Mouse (Mus musculus) kidney, adult 2 months (tissue): ENCODE results near the gene Mcm10. TPM values are rescaled to one million over a fixed set of nuclear protein-coding genes. Genes with fewer than 3 reads are reported as not detected.

Experiments
- DNase-seq: peaks from one replicate; pipeline ENCODE4 v3.0.0; 2021
- H3K27ac ChIP-seq: fragments of 200-500 bp; 2 replicates; pipeline ENCODE4 v1.5.1; 2012; ENCODE audit warnings: low read depth, low read length, control low read depth, inconsistent platforms; ENCODE audit not compliant: insufficient read depth
- H3K27me3 ChIP-seq: fragments of 200-500 bp; replicated peaks from 2 replicates; pipeline ENCODE4 v1.6.1; 2012; ENCODE audit warnings: mild to moderate bottlenecking, moderate library complexity, low read length, inconsistent platforms; ENCODE audit not compliant: control insufficient read depth, insufficient read depth
- H3K36me3 ChIP-seq: fragments of 200-500 bp; 2 replicates; pipeline ENCODE4 v1.6.1; 2012; ENCODE audit warnings: mild to moderate bottlenecking, moderate library complexity, low read length, inconsistent platforms; ENCODE audit not compliant: control insufficient read depth, insufficient read depth
- H3K4me1 ChIP-seq: fragments of 200-500 bp; 2 replicates; pipeline ENCODE4 v1.6.1; 2011; ENCODE audit warnings: low read length; ENCODE audit not compliant: control insufficient read depth, insufficient read depth
- H3K4me3 ChIP-seq: fragments of 200-500 bp; 2 replicates; pipeline ENCODE4 v1.5.1; 2011; ENCODE audit warnings: mild to moderate bottlenecking, low read depth, low read length, control low read depth; ENCODE audit not compliant: insufficient read depth
- CTCF ChIP-seq: fragments of 200-500 bp; conservative IDR thresholded peaks from 2 replicates; pipeline ENCODE4 v1.5.1; 2011; ENCODE audit warnings: low read depth, mild to moderate bottlenecking, control low read depth, low read length, moderate library complexity, mixed read lengths; ENCODE audit not compliant: insufficient read depth, insufficient read length
- POLR2A ChIP-seq: fragments of 200-500 bp; IDR thresholded peaks from one replicate; pipeline ENCODE4 v1.6.1; 2011; ENCODE audit warnings: low read depth, low read length, control low read depth
- WGBS: fragments of 180-500 bp; shearing (Covaris S2); methylation state at CpG from one replicate; pipeline ENCODE4 v1.1.7; 2018; 5-methylcytosine and 5-hydroxymethylcytosine counted together
- polyA plus RNA-seq: library from polyadenylated mRNA; depleted of rRNA; stranded (reverse); fragments of >200 nt; gene quantifications from 2 replicates; pipeline ENCODE4 v1.2.3, GENCODE M21; 2012

Gene Mcm10
- polyA plus RNA-seq, 1 experiment: 2.7 TPM

DNA sequence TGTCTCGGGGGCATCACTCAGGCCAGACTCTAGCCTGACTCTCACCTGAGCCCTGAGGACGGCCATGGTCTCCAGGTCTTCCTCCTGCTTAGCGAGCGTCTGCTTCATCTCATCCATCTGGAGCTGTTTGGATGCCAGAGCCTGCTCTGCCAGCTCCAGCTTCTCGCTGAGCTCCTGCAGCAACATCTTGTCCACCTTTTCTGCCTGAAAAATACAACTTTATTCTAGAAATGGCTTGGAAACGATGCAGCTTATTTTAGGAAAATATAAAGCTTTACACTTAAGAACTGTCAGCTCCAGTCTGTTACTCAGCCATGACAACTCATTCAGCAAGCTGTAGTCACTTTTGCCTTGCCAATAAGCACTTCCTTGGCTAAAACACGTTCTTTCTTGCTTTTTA, 18.6 kb upstream of the Mcm10 start:
- H3K27ac ChIP-seq: no peak overlapping the region
- TF ChIP-seq CTCF: no peak
- H3K36me3 ChIP-seq: no peaks in the 10 kb centered on the region
- no peaks in the 10 kb centered on the region for H3K4me1 ChIP-seq
- no peak overlapping the region for H3K4me3 ChIP-seq
- WGBS: 87% methylated on average over 7 of the region's 7 CpGs
- DNase-seq: no peak
- no peaks in the 10 kb centered on the region for H3K27me3 ChIP-seq

DNA sequence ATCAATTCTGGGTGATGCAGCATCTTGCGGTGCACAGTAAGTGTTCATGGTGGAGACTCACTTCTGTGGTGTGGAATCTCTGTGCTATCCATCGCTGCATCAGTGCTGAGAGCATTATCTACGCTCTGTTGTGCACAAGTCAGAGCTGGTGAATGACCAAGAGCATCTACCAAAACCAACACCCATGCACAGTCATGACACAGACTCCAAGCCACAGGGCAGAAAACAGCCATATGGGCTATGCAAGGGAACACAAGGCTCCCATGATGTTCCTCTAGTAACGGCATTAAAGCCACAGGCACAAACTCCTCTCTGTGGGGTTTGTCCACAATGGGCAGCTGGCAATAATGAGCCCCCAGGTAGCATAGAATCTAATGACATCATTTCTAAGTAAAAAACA, 17.2 kb upstream of the Mcm10 start:
- Histone ChIP-seq H3K36me3 (no peaks in the 10 kb centered on the region), H3K27me3 (no peaks in the 10 kb centered on the region), H3K27ac (no peak overlapping the region), H3K4me3 (no peak overlapping the region), H3K4me1 (no peaks in the 10 kb centered on the region)
- DNase-seq: no peak
- 96% methylated on average over 4 of the region's 4 CpGs for WGBS
- TF ChIP-seq CTCF: no peak
- no peak for TF ChIP-seq POLR2A

DNA sequence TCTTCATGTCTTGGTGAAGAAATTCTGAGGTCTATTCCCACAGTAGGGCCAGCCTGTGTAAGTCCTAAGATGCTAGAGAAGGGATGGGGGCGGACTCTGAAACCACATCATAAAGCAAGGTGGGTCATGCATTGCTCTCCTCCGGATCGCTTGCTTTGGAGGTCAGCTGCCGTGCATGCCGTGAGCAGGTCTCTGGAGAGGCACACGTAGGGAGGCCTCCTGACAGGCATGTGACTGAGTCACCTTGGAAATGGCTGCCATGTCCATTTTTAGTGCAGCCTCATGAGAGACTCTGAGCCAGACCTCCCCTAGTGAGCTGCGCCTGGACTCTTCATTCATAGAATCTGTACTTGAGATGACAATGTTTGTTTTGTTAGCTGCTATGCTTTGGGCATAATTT, 15.5 kb upstream of the Mcm10 start:
- no peaks in the 10 kb centered on the region for H3K36me3 ChIP-seq
- TF ChIP-seq CTCF (no peak), POLR2A (no peak)
- no peaks in the 10 kb centered on the region for H3K4me1 ChIP-seq
- no peak overlapping the region for H3K4me3 ChIP-seq
- no peaks in the 10 kb centered on the region for H3K27me3 ChIP-seq
- no peak overlapping the region for H3K27ac ChIP-seq
- DNase-seq: no peak
- 75% methylated on average over 7 of the region's 7 CpGs for WGBS

DNA sequence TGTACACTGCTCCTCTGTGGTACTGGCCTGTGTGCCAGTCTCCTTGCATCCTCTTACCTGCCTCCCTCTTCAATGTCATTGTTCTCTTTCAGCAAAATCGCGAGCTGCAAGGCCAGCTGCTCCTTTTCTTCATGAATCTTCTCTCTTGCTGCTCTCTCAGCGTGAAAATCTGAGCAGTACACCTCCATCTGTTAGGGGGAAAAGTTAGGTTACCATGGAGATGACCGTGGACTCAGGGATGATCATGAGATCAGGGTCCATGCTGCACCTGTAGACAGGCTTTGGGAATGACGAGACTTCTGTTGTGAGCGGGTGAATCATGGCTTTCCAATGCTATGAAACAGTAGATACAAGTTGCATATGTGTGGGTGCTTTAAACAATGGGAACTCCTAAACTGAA, 14.5 kb upstream of the Mcm10 start:
- 71% methylated on average over 6 of the region's 6 CpGs for WGBS
- TF ChIP-seq CTCF (no peak), POLR2A (no peak)
- H3K4me1 ChIP-seq: no peaks in the 10 kb centered on the region
- no peak overlapping the region for H3K4me3 ChIP-seq
- no peaks in the 10 kb centered on the region for H3K27me3 ChIP-seq
- H3K36me3 ChIP-seq: no peaks in the 10 kb centered on the region
- H3K27ac ChIP-seq: no peak overlapping the region
- DNase-seq: no peak

DNA sequence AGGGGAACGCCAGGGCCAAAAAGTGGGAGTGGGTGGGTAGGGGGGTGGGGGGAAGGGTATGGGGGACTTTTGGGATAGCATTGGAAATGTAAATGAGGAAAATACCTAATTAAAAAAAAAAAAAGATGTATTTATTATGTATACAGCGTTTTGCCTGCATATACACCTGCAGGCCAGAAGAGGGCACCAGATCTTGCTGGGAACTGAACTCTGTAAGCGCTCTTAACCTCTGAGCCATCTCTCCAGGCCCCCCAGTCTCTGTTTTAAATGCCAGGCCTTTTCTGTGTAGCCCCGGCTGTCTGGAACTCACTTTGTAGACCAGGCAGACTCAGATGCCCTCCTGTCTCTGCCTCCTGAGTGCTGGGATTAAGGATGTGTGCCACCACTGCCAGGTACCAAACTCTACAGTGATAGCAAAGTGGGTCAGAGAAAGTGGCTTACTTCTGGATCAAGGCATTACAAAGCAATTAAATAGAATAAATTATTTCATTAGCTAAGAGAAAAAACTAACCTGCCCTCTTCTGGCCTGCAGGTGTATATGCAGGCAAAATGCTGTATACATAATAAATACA, 12.7 kb upstream of the Mcm10 start:
- Histone ChIP-seq H3K4me3 (no peak overlapping the region), H3K27me3 (no peaks in the 10 kb centered on the region), H3K4me1 (no peaks in the 10 kb centered on the region), H3K36me3 (no peaks in the 10 kb centered on the region), H3K27ac (no peak overlapping the region)
- DNase-seq: no peak
- TF ChIP-seq POLR2A (no peak), CTCF (peak; percentile 42; the same call in 1 of the 2 replicates)
- 75% methylated on average over 4 of the region's 4 CpGs for WGBS

DNA sequence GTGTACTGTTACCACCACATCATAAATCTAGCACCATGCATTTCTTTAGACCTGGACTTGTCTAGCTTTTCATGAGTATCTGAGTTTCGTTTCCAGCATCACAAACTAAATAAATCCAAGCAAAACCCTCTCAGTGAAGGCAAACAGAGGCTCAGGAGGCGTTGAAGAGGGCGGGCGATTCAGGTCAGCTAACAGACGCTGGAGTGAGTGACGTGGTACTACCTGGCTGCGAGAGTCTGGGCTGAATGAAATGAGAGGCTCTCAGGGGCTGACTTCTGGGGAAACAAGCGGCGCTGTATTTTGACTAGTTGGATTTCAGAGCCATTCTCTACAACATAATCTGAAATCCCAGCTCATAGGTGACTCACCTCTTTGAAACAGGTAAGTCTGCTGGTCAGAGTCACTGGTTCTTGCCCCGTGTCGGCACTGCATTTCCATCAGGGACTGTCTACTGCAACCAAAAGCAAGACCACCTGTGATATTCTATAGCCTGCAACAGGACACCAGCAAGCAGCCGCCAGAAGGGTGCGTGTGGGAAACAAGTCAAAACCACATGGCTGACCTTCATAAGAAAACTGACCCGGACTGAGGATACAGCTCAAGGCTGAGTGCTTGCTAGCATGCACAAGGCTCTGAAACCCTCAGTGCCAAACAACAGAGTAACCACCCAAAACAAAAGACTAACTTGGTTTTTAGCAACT, 11.3 kb upstream of the Mcm10 start:
- no peaks in the 10 kb centered on the region for H3K4me1 ChIP-seq
- TF ChIP-seq POLR2A: no peak
- TF ChIP-seq CTCF: no peak
- H3K4me3 ChIP-seq: no peak overlapping the region
- DNase-seq: no peak
- 80% methylated on average over 14 of the region's 14 CpGs for WGBS
- no peaks in the 10 kb centered on the region for H3K36me3 ChIP-seq
- H3K27me3 ChIP-seq: no peaks in the 10 kb centered on the region
- H3K27ac ChIP-seq: no peak overlapping the region

DNA sequence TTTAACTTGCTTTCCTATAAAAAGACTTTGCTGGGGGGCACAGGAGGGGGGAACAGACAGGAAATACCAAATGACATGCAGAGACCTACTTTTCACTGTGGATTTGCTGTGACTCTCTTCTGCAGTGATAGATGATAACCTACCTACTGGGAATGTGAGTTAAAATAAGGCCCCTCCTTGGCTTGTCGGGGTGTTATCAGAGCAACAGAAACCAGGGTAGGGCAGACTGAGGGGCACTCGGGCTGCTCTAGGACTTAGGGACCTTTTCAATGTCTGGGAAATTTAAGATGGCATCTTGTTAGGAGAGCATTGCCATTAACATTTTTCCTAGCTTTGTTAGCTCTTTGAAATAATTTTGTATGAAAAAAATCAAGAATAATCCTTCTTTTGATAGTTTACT, 10.7 kb upstream of the Mcm10 start:
- 70% methylated on average over 2 of the region's 2 CpGs for WGBS
- Histone ChIP-seq H3K27ac (no peak overlapping the region), H3K4me1 (no peaks in the 10 kb centered on the region), H3K36me3 (no peaks in the 10 kb centered on the region), H3K4me3 (no peak overlapping the region), H3K27me3 (no peaks in the 10 kb centered on the region)
- TF ChIP-seq CTCF (no peak), POLR2A (no peak)
- DNase-seq: no peak
